Mouse (Mus musculus) right cerebral cortex, postnatal 10 days (tissue): ENCODE data around the gene Atad5.
"Not testable (repeated sequence)": the region's sequence is repeated elsewhere in the genome, so short reads cannot be mapped to it uniquely, and the experiment has no call there.

Experiments
- DNase-seq, 2 experiments: peaks; one replicate each; pipeline ENCODE4 v3.0.0; 2021; ENCODE audit warnings: low spot score in 2 of 2

Gene Atad5

GRCm38 (mm10) chr11:80081786-80082319 is 7.3 kb upstream of the Atad5 start:
- DNase-seq: no peak

DNA sequence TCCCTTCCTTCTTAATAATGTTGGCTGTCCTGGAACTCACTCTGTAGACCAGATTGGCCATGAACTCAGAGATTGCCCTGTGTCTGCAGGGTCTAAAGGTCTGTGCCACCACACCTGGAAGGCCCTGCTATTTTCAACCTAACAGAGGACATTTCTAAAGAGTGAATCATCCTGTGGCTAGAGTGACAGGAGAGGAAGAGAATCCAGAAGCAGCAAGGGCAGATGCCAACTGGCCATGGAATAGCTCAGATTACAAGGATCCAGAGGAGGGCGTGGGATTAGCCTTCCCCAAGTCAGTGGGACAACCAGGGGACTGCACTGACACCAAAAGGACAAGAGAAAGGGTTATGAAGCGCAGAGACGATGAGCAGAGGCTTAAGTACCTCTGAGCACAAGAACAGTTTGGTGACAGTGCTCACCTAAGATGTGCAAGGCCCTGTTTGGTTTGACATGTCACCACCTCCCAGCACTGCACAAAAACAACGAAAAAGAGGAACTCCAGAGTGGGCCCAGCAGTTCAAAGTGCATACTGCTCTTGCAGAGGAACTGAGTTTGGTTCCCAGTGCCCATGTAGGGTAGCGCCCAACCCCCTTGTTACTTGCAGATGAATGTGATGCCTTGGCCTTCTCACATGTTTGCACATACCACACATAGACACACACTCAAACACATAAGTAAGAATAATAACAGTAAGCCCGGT is 3.7 kb upstream of the Atad5 start:
- DNase-seq: no peak

GRCm38 (mm10) chr11:80086844-80087243 is 2.4 kb upstream of the Atad5 start:
- DNase-seq: peak; percentile 69 to 83

DNA sequence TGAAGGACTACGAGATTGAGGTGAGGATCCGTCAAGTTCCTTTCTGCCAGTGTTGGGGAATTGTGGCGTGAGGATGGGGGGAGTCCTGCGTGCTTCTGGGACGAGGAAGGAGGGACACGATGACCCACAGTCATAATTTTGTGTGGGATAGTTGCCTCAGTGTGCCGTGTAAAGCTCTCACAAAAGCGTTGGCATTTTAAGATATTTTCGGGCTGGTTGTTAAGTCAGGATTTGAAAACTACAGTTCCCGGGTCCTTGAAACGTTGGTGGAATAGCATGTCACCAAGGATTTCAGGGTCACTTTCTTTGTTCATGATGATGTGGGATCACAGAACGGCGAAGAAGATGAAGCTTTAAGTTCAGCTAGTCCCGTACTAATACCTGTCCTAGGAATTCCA is 616 bp downstream of the Atad5 start:
- DNase-seq: no peak

DNA sequence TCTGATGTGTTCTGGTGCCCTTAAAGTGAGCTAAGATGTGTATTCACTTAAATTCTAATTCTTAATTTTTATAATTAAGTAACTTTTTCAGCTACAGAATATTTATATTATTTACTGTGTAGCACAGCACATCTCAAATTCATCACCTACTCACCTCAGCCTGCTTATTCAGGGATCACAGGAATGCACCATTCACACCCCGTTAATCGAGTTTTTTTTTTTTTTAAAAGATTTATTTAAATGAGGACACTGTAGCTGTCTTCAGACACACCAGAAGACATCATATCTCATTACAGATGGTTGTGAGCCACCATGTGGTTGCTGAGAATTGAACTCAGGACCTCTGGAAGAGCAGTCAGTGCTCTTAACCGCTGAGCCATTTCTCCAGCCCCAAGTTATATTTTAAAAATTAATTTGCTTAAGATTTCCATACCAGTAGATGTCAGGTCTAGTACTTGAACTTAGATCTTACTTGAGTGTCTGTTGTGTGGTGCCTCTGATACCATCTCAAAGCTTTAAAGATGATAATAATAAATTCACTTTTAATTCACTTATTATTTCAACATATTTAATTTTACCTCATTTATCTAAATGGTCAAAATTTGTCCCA is 1.5 kb downstream of the Atad5 start:
- DNase-seq: no peak

DNA sequence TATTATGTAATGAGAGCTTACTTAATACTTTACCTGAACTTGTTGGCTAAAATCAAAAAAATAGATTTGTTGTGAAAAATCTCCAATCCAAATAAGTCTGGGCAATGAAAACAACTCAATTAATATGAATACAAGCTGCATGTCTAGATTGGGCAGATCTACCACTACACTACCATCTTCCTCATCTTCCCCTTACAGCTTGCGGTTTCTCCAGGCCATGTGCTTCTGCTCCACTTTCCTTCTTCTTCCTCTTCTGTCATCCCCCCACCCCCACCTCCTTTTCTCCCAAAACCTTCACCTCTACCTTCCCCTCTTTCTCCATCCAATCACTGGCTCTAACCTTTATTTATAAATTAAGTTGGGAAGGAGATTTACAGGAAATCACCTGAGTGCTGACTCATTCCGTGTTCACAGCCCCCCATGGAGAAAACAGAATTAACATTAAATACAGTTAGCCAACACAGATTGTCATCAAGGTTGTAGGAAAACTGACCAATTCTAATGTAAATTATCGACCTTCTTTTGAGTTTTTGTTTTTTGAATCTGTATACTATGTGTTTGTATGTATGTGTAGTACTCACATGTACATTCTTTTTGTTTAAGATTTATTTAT is 9.3 kb downstream of the Atad5 start:
- no peak for DNase-seq

DNA sequence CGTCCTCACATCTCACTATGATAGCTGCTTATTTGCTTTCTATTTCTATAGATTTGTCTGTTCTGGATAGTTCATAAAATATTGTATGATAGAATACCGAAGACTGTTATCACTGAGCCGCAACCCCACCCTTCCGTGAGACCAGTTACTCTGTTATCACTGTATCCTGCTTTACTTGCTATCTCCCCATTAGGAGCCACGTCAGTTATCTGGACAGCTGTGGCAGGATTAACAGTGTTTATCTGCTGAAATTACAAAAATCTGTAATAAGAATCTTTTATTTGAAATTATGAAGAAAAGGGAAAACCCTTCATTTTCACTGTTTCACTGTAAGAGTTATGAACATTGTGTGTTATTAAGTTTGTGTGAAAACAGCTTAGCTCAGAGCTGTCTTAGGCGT is 12.1 kb downstream of the Atad5 start:
- no peak for DNase-seq

- no peak for DNase-seq
Measured at GRCm38 (mm10) chr11:80104407-80104806, 15.2 kb downstream of the Atad5 start.

DNA sequence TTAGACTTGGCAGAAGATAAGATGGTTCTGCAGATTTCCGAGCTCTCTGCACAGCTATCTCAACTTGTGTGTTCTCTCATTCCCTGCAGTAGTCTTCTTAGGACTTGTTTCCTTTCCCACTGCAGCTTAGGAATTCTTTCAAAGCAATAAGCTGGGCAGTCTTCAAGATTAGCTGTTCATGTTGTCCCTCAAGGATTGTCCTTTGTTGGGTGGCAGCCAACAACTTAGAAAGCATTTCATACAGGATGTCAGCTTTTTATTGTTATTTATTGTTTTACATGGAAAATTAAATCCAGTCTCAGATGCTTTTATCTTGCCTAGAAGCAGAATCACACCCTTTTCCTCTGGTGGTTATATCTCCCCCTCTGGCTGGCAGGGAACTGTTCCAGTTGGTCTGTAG is 27.2 kb downstream of the Atad5 start:
- no peak for DNase-seq

GRCm38 (mm10) chr11:80132050-80132449 is 42.9 kb downstream of the Atad5 start:
- DNase-seq: no peak

GRCm38 (mm10) chr11:80134744-80135143 is 45.5 kb downstream of the Atad5 start:
- DNase-seq: no peak

DNA sequence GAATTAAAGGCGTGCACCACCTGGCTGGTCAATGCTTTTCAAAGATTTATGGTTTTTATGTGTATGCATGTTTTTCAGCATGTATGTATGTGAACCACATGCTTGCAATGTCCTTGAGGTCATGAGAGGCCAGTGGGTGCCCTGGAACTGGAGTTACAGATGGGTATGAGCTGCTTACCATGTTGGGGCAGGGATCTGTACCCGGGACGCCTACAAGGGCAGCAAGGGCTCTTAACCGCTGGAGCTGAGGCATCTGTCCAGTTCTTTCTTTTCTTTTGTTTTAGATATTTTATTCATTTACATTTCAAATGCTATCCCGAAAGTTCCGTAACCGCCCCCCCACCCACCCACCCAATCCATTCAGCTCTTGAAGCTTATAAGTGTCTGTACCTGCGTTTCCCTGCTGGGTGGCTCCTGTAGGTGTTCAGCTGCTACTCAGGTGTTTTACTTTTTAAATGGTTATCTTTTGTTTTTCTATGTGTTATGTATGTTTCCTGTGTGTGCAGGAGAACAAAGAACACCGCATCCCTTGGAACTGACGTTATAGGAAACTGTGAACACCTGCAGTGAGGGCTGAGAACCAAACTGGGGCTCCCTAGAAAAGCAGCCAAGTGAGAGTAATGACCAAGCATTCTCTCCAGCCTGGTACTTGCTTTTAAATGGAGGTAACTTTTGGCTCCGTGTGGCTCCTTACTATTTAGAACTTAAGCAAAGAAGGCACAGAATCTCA is 46.9 kb downstream of the Atad5 start:
- DNase-seq: no peak

- DNase-seq: no peak
Measured at GRCm38 (mm10) chr11:80136786-80137185, 47.6 kb downstream of the Atad5 start.

DNA sequence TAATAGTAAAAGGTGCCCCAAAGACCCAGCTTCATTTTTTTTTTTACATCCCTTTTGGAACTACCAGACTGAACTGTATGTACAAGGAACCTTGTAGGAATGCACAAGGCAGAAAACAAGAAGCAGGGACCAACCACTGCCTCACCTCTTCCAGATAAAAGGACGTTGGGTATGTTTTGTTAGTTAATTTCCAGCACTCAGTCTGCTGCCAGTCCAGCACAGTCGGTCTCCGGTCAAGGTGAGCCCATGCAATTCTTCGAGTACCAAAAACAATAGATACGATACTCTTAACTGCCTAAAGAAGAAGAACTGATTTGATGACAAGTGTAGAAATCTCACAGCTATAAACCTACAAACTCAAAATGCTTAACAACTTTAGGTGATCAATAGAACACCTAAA is 48.6 kb downstream of the Atad5 start:
- DNase-seq: no peak

GRCm38 (mm10) chr11:80141825-80142521 is 52.8 kb downstream of the Atad5 start, which contains the start of gene Tefm:
Gene Tefm, minus strand, starts transcription at chr11:80142175.
- peak; percentile 90 to 93 for DNase-seq

GRCm38 (mm10) chr11:80142872-80143271 is 53.7 kb downstream of the Atad5 start:
- no peak for DNase-seq

GRCm38 (mm10) chr11:80145787-80146275 is 56.6 kb downstream of the Atad5 start:
- no peak for DNase-seq

- no peak for DNase-seq
Measured at GRCm38 (mm10) chr11:80147748-80148147, 58.5 kb downstream of the Atad5 start.

DNA sequence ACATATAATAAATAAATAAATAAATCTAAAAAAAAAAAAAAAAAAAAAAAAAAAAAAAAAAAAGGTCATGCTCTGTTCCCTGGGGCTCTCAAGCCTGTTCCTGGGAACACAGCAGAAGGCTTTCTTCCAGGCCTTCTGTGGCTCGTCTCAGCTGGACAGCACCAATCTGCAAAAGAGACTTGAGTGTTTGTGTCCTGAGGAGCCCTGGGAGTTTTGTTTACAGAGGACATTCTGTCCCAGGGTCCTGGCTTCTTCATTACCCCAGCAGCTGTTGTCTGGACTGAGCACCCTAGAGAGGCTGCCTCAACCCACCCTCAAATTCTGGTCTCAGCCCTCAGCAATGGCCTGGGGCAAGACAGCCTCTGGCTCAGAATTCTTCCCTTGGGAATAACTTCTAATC is 59.1 kb downstream of the Atad5 start:
- DNase-seq: no peak

- not testable (repeated sequence) for DNase-seq
Measured at GRCm38 (mm10) chr11:80148974-80149373, 59.8 kb downstream of the Atad5 start.

GRCm38 (mm10) chr11:80149412-80150023 is 60.3 kb downstream of the Atad5 start:
- no peak for DNase-seq
